Mouse (Mus musculus) thymus, adult 2 months (tissue): ENCODE results near the gene Ell2.

ENCODE experiments used
- CTCF ChIP-seq: fragments of 200-500 bp; IDR thresholded peaks from 2 replicates; pipeline ENCODE4 v1.5.1; 2012; ENCODE audit warnings: mild to moderate bottlenecking, control low read depth, low read length, moderate library complexity, borderline replicate concordance; ENCODE audit not compliant: control insufficient read depth, poor library complexity, insufficient read depth; ENCODE audit errors: extremely low read depth
- POLR2A ChIP-seq: fragments of 200-500 bp; IDR thresholded peaks from 2 replicates; pipeline ENCODE4 v1.6.1; 2012; ENCODE audit warnings: mild to moderate bottlenecking, low read length, control low read depth, moderate library complexity; ENCODE audit not compliant: control insufficient read depth, poor library complexity, insufficient read depth; ENCODE audit errors: extremely low read depth

DNA sequence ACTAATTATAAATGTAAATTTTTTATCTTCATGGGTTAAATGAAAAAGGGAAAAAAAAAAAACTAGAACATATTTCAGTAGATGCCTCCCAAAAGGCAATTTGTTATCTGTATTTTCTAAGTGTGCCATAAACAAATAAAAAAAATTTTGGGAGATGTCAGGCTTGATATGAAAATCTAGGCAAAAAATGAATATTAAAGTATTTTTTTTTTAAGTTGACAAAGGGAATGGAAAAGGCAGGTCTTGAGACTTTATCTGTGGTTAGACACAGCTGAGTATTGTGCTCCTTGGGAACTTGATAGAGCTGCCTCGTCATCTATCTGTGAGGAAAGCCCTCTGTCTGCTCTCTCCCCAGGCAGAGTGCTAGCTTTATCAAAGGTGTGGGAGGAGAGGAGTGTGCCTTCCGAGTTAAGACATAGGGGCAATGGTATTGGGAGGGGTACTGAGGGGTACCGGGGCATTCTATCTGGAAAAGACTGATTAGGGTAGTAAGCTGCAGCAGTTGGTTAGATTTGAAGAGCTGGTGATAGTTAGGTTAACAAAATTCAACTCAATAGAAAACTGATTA, 27.1 kb downstream of the Ell2 start:
- TF ChIP-seq CTCF (no peak), POLR2A (no peak)
